Mouse (Mus musculus) adrenal gland, postnatal 36 days (tissue): ENCODE data around the gene Mybpc3. TPM values are rescaled to one million over a fixed set of nuclear protein-coding genes. Genes with fewer than 3 reads are reported as not detected.

ENCODE experiments used
- DNase-seq, 2 experiments: peaks; one replicate each; pipeline ENCODE4 v3.0.0; 2021; ENCODE audit warnings: mixed read lengths in 1 of 2
- total RNA-seq, 2 experiments: library from RNA; stranded (reverse); gene quantifications; 2 replicates each; pipeline ENCODE4 v1.2.3; 2021

Gene Mybpc3
- total RNA-seq, 2 experiments from 2014 or later = not detected

DNA sequence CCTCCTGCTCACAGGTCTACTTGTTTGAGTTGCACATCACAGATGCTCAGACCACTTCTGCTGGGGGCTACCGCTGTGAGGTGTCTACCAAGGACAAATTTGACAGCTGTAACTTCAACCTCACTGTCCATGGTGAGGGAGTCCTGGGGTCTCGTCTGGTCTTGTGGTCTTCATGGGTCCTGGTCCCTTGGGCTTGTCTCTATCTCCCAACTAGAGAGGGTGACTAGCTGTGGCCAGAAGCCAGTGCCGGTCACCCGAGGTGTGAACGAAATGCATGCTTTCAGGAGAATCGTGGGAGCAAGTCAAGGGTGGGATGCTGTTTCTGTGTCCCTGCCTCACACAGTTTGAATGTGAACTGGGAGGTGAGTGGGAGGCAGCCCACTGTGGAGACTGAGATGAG is 3.1 kb downstream of the Mybpc3 start:
- DNase-seq = no peak

DNA sequence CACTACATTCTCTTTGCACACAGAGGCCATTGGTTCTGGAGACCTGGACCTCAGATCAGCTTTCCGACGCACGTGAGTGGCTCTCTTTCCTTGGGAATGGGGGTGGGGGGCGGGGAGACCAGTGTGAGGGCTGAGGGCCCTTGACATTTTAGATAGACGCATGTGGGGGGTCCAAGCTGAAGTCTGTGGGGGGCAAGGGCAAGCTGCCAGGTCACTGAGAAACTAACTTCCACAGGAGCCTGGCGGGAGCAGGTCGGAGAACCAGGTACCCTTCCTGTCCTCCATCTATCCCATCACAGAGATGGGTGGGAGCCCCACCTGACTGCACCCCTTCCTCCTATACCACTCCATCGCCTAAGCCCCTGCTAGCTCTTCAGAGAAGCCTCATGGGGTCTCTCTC is 3.6 kb downstream of the Mybpc3 start:
- DNase-seq = no peak

DNA sequence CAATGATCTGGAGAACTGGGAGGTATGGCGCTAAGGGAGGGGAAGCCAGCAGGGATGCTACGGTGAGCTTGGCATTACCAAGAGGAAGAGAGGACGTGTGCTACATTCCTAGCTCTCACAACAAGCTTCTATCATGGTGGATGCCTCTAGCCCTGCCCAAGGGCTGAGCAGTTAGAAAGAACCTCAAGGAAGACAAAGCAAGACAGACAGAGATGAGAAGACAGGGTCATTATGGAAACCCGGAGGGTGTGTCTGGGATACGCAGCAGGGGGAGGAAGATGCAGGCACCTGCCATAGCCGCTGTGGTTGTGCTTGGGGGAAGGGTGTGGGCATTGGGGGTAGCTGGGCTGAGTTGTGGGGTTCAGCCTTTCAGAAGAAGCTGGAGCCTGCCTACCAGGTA is 5.6 kb downstream of the Mybpc3 start:
- DNase-seq = no peak

DNA sequence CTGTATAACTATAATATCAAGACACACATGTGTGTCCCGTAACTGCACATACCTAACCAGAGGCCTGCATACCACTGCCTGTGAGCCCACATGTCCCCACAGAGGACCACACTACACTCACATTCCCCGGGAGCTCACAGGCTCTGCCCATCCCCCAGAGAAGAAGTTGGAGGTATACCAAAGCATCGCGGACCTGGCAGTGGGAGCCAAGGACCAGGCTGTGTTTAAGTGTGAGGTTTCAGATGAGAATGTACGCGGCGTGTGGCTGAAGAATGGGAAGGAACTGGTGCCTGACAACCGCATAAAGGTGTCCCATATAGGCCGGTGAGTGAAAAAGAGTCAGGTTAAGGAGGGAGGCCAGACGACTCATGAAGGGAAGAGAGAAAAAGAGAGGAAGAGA is 7.2 kb downstream of the Mybpc3 start:
- DNase-seq = no peak

DNA sequence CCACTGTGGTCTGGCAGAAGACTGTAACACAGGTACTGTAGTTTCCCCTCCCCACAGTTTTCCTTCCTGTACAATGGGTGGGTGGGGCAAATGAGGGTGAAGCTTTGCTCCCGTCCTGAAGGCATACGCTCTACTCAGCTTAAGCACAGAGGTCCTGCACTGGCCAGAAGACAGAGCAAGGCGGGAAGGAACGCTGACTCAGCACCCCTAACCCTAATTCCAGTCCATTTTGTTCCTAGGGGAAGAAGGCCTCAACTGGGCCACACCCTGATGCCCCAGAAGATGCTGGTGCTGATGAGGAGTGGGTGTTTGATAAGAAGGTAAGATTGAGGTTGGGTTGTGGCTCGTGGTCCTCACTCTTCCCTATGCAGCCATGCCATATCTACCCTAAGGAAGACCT is 10.8 kb downstream of the Mybpc3 start:
- no peak for DNase-seq

DNA sequence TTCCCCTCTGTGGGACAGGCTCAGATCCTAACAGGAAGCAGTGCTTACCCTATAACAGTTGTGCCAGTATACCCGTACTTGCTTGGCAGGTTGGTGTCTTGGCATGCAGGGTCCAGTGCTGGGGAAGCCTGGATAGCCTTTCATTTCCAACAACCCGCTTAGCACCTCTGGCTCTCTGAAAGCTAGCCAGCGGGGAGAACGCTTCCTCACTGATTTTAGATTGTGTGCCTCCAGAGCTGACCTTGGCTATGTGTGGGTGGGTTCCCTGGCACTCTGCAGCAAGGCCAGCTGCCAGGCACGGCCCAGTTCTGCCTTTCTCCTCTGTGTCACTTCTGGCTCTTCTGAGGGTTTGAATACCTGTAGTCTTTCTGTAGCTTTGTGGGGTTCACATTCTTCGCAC is 12.2 kb downstream of the Mybpc3 start:
- peak; percentile 64 to 76 for DNase-seq

DNA sequence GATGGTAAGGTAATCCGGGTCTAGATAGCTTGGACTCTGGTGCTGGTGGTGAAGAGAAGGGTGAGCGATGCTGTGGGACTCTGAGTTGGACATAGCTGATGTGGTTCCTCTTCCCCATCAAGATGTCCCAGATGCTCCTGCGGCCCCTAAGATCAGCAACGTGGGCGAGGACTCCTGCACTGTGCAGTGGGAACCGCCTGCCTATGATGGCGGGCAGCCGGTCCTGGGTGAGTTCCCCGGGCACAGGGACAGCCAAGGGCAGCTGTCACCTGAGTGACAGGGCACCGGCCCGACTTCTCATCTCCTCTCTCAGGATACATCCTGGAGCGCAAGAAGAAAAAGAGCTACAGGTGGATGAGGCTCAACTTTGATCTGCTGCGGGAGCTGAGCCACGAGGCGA is 13.3 kb downstream of the Mybpc3 start:
- no peak for DNase-seq

DNA sequence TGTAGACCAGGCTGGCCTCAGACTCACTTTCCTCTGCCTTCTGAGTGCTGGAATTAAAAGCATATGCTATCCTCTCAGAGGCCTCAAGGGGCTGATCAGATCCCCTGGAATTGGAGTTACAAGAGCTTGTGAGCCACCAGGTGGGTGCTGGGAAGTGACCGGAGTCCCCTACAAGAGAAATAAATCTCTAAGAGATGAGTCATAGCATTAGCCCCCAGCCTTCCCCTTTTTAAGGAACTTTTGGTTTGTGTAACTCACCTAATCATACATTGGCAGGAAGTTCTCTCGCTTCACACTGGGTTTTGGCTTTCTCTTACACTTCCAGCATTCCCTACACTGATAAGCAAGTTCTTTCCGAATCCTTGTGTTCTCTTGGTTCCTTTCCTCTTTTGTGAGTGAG is 14.1 kb downstream of the Mybpc3 start:
- DNase-seq = no peak

DNA sequence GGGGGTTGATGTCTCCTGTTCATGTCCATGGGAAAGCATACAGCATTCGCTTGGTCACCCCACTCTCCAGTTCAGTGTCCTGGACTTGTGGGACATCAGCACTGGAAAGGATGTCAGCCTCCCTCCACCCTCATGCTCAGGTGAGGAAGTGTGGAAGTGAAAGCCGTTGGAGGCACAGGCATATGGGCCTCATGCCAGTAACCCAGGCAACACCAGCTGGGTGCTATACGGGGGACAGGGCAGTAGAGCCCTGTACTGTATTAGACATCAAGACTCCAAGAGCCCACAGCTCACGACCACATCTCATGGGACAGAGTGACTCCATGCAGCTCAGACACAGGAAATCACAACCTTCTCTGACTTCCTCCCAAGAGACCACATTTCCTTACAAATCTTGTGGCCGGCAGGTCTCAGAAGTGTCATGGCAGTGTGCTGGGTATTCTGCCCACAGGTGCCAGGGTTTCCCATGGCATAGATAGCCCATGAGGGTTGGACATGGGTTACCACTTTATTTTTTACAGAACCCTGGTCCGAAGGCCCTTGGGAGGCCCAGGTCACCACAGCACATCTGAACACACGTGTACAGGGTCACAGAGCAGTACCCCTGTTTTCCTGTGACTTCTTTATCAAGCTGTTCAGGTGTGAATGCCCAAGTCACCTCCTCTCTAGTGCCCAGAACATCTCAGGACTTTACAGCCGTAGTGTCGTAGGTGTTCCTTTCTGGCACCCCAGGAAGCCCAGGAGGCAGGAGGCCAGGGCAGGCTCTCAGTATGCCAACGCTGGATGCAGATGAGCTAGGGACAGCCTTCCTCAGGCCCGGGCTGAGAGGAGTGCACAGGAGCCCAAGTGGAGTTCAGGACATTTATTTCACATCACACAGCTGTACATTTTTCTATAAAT is 18.8 kb downstream of the Mybpc3 start:
- DNase-seq = no peak

DNA sequence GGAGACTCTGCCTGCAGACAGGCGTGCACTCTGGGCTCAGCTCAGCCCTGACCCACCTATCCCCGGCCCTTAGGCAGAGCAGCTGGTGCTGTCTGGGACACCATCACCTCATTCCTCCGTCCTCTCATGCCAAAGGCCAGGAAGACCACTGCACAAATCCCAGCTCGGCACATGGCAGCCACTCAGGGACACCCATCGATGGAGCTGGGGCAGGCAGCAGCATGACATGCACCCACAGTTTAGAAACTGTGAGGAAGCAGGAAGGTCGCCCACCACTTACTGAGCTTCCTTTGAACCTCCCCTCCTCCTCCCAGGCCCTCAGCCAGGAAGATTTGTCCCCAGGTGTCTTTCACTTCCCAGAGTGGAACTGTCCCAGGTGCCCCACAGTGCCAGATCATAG is 19.5 kb downstream of the Mybpc3 start:
- no peak for DNase-seq

DNA sequence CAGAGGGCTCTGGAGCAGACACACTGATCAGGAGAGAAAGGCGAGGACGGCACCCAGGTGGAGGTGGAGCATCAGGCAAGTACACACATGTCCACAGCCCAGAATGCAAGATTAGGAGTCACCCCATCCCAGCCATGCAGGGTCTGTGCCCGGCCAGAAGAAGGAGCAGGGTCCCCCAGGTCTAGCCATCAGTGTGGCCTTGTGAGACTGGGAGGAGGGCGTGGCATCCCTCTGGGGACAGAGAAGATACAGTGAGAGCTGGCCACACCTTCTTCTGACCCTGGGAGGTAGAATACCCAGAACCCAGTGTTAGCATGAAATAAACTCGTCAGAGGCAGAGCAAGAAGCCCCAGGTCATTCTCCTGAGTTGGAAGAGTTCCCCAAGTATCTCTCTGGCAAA is 21.4 kb downstream of the Mybpc3 start:
- no peak for DNase-seq

DNA sequence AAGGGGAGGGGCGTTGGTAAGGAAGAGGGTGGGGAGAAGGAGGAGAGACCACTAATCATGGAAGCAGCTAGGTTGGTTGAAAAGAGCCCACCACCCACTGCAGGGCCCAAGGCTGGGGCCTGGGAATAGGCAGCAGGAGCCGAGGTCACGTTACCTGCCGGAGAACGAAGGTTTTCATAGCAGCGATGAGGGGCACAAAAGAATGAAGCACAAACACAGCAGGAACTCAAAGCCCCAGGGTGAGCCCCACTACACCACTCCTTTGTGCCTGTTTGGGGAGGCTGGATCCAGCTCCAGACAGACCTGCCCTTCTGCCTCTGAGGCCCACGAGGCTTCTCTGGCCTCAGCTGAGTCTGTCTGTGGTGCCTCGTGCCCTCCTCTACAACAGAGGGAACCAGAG is 21.8 kb downstream of the Mybpc3 start:
- no peak for DNase-seq

DNA sequence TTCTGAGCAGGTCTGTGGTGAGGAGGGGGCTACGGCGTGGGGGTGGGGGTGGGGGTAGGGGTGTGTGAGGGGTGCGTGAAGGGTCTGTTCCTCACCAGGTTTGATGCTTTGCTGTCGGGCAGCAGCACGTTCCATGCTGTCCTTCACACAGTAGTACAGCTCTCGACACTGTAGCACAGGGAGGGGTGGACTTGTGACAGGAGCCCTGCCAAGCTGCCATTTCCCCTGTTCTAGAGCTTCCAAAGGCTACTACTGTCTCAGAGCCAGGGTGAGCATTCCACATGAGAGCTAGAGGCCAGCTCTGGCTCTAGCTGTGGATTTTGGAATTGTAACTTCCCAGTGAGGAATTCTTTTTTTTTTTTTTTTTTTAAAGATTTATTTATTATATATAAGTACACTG is 25.0 kb downstream of the Mybpc3 start:
- no peak for DNase-seq

DNA sequence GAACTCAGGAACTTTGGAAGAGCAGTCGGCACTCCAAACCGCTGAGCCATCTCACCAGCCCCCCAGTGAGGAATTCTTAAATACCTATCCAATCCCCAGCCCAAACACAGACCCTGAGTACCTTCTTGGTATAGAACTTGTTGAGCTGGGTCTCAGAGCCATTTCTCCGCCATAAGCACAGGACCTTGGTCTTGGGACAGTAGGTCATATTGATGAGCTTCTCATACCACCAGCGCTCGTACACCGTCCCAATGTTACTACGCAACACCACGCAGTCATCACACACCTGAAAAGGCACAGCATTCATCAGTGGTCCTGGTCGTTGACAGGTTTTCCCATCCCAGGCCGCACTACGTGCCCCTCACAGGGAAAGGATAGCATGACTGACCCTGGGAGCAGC is 25.5 kb downstream of the Mybpc3 start:
- no peak for DNase-seq

DNA sequence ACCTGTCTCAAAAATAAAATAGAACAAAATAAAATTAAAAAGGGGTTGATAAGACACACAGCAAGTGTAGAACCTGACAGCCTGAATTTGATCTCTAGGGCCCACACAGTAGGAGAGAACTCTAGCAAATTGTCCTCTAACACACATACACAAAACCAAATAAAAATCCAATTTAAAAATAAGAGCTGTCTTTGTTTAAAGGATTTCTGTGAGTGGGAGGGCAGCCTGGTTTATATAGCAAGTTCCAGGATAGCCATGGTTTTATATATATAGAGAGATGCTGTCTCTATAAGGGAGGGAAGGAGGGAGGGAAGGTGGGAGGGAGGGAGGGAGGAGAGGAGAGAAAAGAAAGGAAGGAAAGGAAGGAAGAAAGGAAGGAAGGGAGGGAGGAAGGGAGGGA is 30.2 kb downstream of the Mybpc3 start:
- no peak for DNase-seq

DNA sequence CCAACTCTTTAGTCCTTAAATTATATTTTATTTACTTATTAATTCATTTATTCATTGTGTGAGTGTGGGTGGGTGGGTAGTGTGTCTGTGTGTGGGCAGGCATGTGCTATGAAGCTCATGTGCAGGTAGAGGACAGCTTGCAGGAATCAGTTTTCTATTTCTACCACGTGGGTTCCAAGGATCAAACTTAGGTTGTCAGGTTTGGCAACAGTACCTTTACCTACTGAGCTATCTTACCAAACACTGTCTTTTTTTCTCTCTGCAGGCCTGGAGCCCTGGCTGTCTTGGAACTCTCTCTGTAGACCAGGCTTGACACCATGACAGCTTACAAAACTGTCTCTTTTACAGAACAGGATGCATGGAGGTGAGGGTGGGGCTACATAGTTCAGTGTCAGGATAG is 33.4 kb downstream of the Mybpc3 start:
- DNase-seq = no peak

DNA sequence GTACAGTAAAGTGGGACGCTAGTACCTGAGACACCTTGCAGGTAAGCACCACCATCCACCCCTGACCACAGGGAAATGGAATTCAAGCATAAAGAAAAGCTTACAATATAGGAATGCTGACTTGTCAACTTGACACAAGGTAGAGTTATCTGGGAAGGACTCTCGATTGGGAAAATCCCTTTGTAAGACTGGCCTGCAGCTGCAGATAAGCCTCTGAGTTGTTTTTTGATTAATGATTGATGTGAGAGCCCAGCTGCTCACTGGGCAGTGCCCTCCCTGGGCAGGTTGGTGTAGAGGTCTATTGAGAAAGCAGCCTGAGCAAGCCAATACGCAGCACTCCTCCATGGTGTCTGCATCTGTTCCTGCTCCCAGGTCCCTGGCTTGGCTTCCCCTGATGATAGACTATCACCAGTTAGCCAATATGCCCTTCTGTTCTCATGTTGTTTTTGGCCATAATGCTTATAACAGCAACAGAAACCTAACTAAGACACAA is 35.0 kb downstream of the Mybpc3 start:
- no peak for DNase-seq

DNA sequence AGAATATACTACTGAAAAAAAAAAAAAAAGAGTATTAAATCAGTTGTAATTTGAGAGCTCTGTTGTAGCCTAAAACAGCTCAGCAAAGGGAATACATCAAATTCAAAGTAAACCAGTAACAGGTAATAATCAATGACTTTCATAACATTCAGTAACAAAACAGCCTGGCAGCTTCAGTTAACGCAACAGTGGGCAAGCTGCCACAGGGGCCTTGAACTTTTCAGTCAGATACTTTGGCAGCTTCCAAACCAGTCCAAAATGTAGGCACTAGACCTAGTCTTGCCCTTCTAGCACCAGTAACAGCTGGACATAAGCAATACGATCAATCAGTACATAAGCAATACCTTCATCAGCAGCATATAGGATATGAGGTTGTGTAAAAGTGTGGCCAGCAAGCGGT is 36.1 kb downstream of the Mybpc3 start:
- DNase-seq = peak; percentile 85 to 86

DNA sequence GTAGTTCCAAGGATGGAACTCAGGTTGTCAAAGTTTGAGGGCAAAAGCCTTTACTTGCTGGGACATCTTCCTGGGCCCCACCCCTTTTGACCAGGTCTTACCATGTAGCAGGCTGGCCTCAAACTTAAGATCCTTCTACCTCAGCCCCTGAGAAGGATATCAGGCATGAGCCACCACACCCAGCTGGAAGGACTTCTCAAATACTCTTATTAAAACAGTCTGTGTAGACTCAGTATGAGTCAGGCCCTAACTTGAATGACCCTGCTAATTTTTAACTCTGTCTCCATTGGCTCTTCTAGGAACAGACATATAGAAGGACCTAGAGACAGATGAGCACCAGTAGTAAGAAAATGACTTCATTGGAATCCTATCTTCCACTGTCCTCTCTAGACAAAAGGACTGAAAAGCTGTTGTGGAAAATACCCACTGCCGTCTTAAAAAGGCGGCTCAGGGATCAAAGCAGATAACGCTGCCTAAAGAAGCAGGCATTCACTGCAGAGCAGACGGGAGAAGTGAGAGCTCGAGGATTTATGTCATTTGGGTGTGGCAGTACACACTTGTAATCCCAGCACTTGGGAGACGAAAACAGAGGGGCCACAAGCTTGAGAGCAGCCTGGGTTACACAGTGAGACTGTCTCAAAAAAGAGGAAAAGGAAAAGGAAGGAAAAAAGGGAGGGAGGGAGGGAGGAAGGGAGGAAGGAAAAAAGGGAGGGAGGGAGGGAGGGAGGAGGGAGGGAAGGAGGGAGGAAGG is 39.2 kb downstream of the Mybpc3 start:
- DNase-seq = no peak

DNA sequence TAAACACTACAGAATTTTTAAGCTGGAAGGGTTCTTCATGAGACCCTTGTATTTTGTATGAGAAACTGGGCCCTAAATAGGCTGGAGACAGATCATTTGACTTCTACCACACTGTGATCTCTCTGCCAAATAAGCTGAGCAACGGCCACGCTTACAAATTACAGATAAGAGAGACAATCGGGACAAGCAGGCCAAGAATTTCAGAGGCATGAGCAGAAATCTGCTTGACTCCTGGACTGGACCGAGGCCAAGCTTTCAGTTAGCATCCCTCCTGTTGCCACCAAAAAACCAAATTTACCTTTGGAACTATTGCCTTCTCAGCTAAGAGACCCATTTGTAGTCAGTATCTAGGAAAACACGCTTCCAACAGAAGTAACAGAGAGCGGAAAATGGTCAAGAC is 42.6 kb downstream of the Mybpc3 start:
- DNase-seq = no peak

DNA sequence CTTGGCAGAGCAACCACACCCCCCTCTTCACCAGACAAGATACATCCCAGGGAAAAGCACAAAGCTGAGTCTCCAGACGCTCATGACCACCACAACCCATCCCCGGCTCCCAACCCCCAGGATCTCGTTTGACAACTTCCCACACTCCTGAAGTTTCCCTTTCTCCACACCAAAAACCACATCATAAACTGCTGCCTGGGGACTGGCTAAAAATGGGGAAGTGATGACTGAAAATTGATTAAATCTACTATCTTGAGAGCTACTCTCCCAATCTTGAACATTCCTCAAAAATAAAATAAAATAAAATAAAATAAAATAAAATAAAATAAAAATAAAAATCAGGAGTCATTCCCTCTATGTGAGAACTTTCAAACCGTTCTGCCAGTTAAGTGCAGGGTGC is 45.0 kb downstream of the Mybpc3 start:
- no peak for DNase-seq

DNA sequence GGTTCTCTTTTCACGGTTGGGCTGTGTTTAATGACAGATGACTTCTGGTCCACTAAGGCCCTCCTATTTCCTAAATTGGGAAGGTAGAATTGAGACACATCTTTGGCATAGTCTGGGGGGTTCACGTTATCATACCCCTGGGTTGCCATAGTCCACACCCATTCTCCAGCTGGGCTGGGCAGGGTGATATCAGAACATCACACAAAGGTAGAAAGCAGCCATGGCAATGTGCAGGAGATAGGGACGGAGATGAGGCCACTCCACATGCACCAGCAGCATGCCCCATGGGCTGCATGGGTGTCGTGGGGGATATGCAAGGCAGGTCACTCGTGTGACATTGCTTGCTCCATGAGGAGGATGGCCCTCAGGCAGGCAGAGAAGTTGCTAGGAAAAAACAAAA is 45.6 kb downstream of the Mybpc3 start:
- DNase-seq = no peak

DNA sequence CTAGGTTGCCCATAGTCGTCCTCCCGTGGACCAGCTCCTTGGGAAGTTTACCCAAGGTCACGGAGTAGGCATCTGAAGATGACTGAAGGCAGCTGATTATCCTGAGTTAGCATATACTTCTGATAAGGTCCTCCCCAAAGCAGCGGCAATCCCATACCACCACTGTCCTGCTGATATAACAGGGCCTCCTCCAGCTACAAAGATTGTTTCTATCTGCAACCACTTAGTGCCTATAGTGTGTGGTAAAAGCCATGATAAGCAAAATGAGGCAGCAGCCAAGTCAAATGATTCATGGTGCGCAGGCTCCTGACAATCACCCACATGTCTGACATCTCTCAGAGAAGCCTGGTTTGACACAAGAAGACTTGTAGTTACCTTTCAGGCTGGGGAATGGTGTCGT is 47.0 kb downstream of the Mybpc3 start:
- DNase-seq = no peak

DNA sequence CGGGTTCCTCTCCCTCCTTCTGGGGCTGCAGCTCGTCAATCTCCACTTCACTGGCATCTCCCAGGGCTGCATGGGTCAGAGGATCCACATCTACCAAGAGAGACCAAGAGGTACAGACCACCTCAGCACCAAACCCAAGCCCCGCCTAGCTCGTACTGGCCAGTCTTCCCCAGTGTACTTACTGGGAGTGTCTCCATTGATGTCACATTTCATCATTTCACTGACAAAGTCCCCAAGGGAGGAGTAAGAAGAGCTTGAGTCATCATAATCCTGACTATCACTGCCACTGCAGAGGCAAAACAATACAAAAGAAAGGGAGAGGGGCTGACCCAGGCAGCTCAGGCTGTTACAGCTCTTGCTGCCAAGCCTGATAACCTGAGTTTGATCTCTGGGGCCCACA is 49.7 kb downstream of the Mybpc3 start:
- no peak for DNase-seq
